Mouse (Mus musculus) myocyte (in vitro differentiated cells): ENCODE results near the gene Pom121l2. TPM values are rescaled to one million over a fixed set of nuclear protein-coding genes. Genes with fewer than 3 reads are reported as not detected.
A peak's percentile ranks its signal among the peaks of the same experiment; 100 is the strongest.

Experiments
- H3K27me3 ChIP-seq: one replicate; pipeline ENCODE4 v1.6.1; 2011; ENCODE audit not compliant: control insufficient read depth, insufficient read depth, insufficient read length
- H3K36me3 ChIP-seq: one replicate; pipeline ENCODE4 v1.6.1; 2011; ENCODE audit not compliant: control insufficient read depth, insufficient read depth
- H3K4me2 ChIP-seq: one replicate; pipeline ENCODE4 v1.6.1; 2011; ENCODE audit warnings: low read depth, control low read depth
- H3K4me3 ChIP-seq: one replicate; pipeline ENCODE4 v1.5.1; 2011; ENCODE audit warnings: mild to moderate bottlenecking, control low read depth, moderate library complexity
- H3K79me2 ChIP-seq: one replicate; pipeline ENCODE4 v1.6.1; 2011; ENCODE audit not compliant: control insufficient read depth, insufficient read depth
- H3ac ChIP-seq: one replicate; pipeline ENCODE4 v1.6.1; 2011; ENCODE audit not compliant: control insufficient read depth, insufficient read length
- CEBPB ChIP-seq: IDR thresholded peaks from 2 replicates; pipeline ENCODE4 v1.6.1; 2011; ENCODE audit warnings: mild to moderate bottlenecking, moderate library complexity; ENCODE audit not compliant: poor library complexity, insufficient read depth, severe bottlenecking
- E2F4 ChIP-seq: IDR thresholded peaks from one replicate; pipeline ENCODE4 v1.6.1; 2011; ENCODE audit warnings: mild to moderate bottlenecking, control low read depth, moderate library complexity; ENCODE audit not compliant: insufficient read depth
- MAX ChIP-seq: IDR thresholded peaks from one replicate; pipeline ENCODE4 v1.6.1; 2011; ENCODE audit warnings: low read depth, mild to moderate bottlenecking, control low read depth
- MYOD1 ChIP-seq, 3 experiments: IDR thresholded peaks; one replicate each; pipeline ENCODE4 v1.6.1; 2011; ENCODE audit warnings: control low read depth in 2 of 3, low read depth in 2 of 3, mild to moderate bottlenecking in 2 of 3, moderate library complexity in 1 of 3; ENCODE audit not compliant: insufficient read length in 2 of 3, control insufficient read depth in 1 of 3
- MYOG ChIP-seq, 3 experiments: IDR thresholded peaks; one replicate each; pipeline ENCODE4 v1.6.1; 2011; ENCODE audit warnings: control low read depth in 2 of 3, low read depth in 2 of 3, mild to moderate bottlenecking in 2 of 3; ENCODE audit not compliant: insufficient read length in 2 of 3, control insufficient read depth in 1 of 3, insufficient read depth in 1 of 3
- POLR2A ChIP-seq: IDR thresholded peaks from one replicate; pipeline ENCODE4 v1.6.1; 2011; ENCODE audit warnings: low read depth, mild to moderate bottlenecking, control low read depth, moderate library complexity; ENCODE audit not compliant: insufficient read length
- POLR2AphosphoS2 ChIP-seq: IDR thresholded peaks from one replicate; pipeline ENCODE4 v1.6.1; 2011; ENCODE audit warnings: low read depth, control low read depth; ENCODE audit not compliant: insufficient read length
- REST ChIP-seq: IDR thresholded peaks from one replicate; pipeline ENCODE4 v1.6.1; 2011; ENCODE audit warnings: mild to moderate bottlenecking, control low read depth, moderate library complexity; ENCODE audit not compliant: insufficient read depth, insufficient read length
- SRF ChIP-seq: IDR thresholded peaks from one replicate; pipeline ENCODE4 v1.6.1; 2011; ENCODE audit warnings: low read depth; ENCODE audit not compliant: control insufficient read depth, insufficient read length
- TCF12 ChIP-seq: IDR thresholded peaks from one replicate; pipeline ENCODE4 v1.6.1; 2011; ENCODE audit warnings: mild to moderate bottlenecking, control low read depth; ENCODE audit not compliant: poor library complexity, insufficient read depth, severe bottlenecking
- TCF3 ChIP-seq: IDR thresholded peaks from one replicate; pipeline ENCODE4 v1.6.1; 2011; ENCODE audit warnings: low read depth, control low read depth; ENCODE audit not compliant: insufficient read length
- USF1 ChIP-seq: IDR thresholded peaks from one replicate; pipeline ENCODE4 v1.6.1; 2011; ENCODE audit warnings: low read depth, mild to moderate bottlenecking, control low read depth, moderate library complexity
- polyA plus RNA-seq: library from polyadenylated mRNA; unstranded; fragments of >200 nt; fragmentation: generic; extraction: Trizol; gene quantifications from one replicate; pipeline ENCODE4 v1.2.1, GENCODE M21; 2012; ENCODE audit warnings: missing spikeins

Gene Pom121l2
- polyA plus RNA-seq, 1 experiment = not detected

- H3K4me3 ChIP-seq = peak overlapping the region; percentile 34
- H3K36me3 ChIP-seq = no peaks in the 10 kb centered on the region
- H3K4me2 ChIP-seq = peak overlapping the region; percentile 100
- TF ChIP-seq MAX (no peak), TCF3 (no peak), USF1 (no peak), MYOG (IDR thresholded peaks at IDR 0.05; ENCODE audit: control insufficient read depth in 1 of 3, insufficient read depth in 1 of 3, insufficient read length in 2 of 3, low read depth in 2 of 3) (no peak), MYOD1 (IDR thresholded peaks at IDR 0.05; ENCODE audit: control insufficient read depth in 1 of 3, insufficient read length in 2 of 3, low read depth in 2 of 3) (no peak), E2F4 (no peak), POLR2AphosphoS2 (no peak), CEBPB (no peak), SRF (no peak), REST (no peak), TCF12 (no peak), POLR2A (no peak)
- H3K79me2 ChIP-seq = no peaks in the 10 kb centered on the region
- peaks cover 2% of the 10 kb centered on the region for H3K27me3 ChIP-seq
- no peak overlapping the region for H3ac ChIP-seq
These were observed 13.2 kb downstream of the Pom121l2 start for GRCm38 (mm10) chr13:21993957-21994738.

GRCm38 (mm10) chr13:21994896-21995295, 13.9 kb downstream of the Pom121l2 start:
- peak overlapping the region; percentile 34 for H3K4me3 ChIP-seq
- H3K36me3 ChIP-seq = no peaks in the 10 kb centered on the region
- H3K4me2 ChIP-seq = peak overlapping the region; percentile 100
- H3K79me2 ChIP-seq = no peaks in the 10 kb centered on the region
- peaks cover 4% of the 10 kb centered on the region for H3K27me3 ChIP-seq
- H3ac ChIP-seq = no peak overlapping the region
- no peak for TF ChIP-seq POLR2AphosphoS2
- TF ChIP-seq USF1 = no peak
- no peak for TF ChIP-seq SRF
- TF ChIP-seq REST = no peak
- TF ChIP-seq E2F4 = no peak
- TF ChIP-seq MYOG (IDR thresholded peaks at IDR 0.05; ENCODE audit: control insufficient read depth in 1 of 3, insufficient read depth in 1 of 3, insufficient read length in 2 of 3, low read depth in 2 of 3) = no peak
- TF ChIP-seq POLR2A = no peak
- no peak for TF ChIP-seq MAX
- TF ChIP-seq TCF3 = no peak
- no peak for TF ChIP-seq TCF12
- no peak for TF ChIP-seq MYOD1 (IDR thresholded peaks at IDR 0.05; ENCODE audit: control insufficient read depth in 1 of 3, insufficient read length in 2 of 3, low read depth in 2 of 3)
- no peak for TF ChIP-seq CEBPB

DNA sequence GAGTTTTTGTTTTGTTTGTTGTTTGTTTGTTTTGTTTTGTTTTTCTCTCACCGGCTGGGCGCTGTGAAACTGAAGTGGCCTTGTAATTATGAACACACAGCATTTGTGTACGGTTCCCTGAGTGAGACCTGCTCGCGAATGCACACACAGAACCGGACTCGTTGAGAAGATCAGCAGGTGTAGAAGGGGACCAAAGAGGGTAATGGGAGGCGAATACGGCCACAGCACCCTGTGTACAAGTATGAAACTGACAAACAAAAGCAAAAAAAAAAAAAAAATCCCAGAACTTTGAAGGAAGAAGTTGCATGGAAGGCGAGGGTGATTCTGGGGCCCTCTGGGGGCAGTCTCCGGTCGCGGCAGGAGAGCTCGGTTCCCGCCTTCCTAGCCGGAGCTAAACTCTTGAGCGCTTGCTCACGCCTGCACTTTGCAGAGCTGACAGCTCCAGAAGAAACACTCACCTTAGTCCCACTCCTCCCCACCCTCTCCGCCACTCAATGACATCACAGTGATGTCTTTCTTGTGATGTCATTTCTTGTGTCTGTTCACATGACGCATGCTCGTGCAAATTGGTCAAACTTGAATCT, 14.4 kb downstream of the Pom121l2 start:
- TF ChIP-seq MYOG (IDR thresholded peaks at IDR 0.05; ENCODE audit: control insufficient read depth in 1 of 3, insufficient read depth in 1 of 3, insufficient read length in 2 of 3, low read depth in 2 of 3) (no peak), CEBPB (no peak), TCF3 (no peak), SRF (no peak), E2F4 (no peak), MAX (no peak), USF1 (no peak), POLR2A (no peak), POLR2AphosphoS2 (no peak), REST (no peak), TCF12 (no peak), MYOD1 (IDR thresholded peaks at IDR 0.05; ENCODE audit: control insufficient read depth in 1 of 3, insufficient read length in 2 of 3, low read depth in 2 of 3) (no peak)

DNA sequence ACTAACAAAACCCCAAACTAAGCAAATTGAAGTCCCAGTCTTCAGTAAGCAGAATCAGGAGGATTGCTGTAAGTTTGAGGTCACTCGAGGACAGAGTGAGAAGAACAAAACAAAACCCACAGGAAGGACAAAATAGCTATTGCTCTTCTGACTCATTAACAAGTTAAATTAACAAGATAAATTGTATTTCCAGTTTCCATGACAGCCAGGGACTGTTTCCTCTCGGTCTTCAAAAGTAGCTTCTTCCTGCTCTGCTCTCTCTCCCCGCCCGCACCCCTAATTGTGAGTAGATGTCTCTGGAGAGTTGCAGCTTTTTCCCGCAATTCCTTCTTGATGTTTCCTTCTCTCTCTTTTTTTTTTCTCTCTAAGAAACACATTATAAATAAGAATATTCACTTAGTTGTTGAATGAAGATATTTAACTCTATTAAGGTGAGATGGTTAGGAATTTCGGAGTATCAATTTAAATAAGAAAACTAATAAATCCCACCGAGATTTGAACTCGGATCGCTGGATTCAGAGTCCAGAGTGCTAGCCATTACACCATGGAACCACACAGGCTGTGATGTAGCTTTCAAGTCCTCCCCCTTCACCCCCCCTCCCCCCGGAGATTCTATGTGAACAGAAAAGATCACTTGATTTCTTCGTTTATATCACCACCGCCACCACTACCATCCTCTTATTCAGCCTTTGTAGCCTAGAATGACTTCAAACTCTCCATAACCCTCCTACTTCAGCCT, 15.3 kb downstream of the Pom121l2 start:
- TF ChIP-seq SRF = no peak
- no peak for TF ChIP-seq USF1
- no peak for TF ChIP-seq REST
- no peak for TF ChIP-seq TCF3
- TF ChIP-seq E2F4 = no peak
- TF ChIP-seq MYOD1 (IDR thresholded peaks at IDR 0.05; ENCODE audit: control insufficient read depth in 1 of 3, insufficient read length in 2 of 3, low read depth in 2 of 3) = no peak
- no peak for TF ChIP-seq CEBPB
- no peak for TF ChIP-seq POLR2AphosphoS2
- TF ChIP-seq TCF12 = no peak
- TF ChIP-seq POLR2A = no peak
- TF ChIP-seq MYOG (IDR thresholded peaks at IDR 0.05; ENCODE audit: control insufficient read depth in 1 of 3, insufficient read depth in 1 of 3, insufficient read length in 2 of 3, low read depth in 2 of 3) = no peak
- TF ChIP-seq MAX = no peak

More for the DNA sequence above, 14.4 kb downstream of the Pom121l2 start:
- Histone ChIP-seq H3K4me2 (peak overlapping the region; percentile 100), H3K36me3 (no peaks in the 10 kb centered on the region), H3ac (peak overlapping the region; percentile 35), H3K4me3 (peak overlapping the region; percentile 34), H3K79me2 (no peaks in the 10 kb centered on the region), H3K27me3 (peaks cover 4% of the 10 kb centered on the region)

More for the DNA sequence above, 15.3 kb downstream of the Pom121l2 start:
- Histone ChIP-seq H3K4me2 (peak overlapping the region; percentile 100), H3ac (peak overlapping the region; percentile 35), H3K4me3 (peak overlapping the region; percentile 34), H3K79me2 (no peaks in the 10 kb centered on the region), H3K27me3 (peaks cover 4% of the 10 kb centered on the region), H3K36me3 (no peaks in the 10 kb centered on the region)
